Mouse (Mus musculus): ENCODE measurements around the gene Arhgap9. TPM values are rescaled to one million over a fixed set of nuclear protein-coding genes. Genes with fewer than 3 reads are reported as not detected.
A peak's percentile ranks its signal among the peaks of the same experiment; 100 is the strongest.

The Arhgap9 gene
- polyA plus RNA-seq (2015; fragmentation: Nextera tagmentation; extraction: Ambion mirVana): 13.5 and 14.8 TPM in 2 replicates

DNA sequence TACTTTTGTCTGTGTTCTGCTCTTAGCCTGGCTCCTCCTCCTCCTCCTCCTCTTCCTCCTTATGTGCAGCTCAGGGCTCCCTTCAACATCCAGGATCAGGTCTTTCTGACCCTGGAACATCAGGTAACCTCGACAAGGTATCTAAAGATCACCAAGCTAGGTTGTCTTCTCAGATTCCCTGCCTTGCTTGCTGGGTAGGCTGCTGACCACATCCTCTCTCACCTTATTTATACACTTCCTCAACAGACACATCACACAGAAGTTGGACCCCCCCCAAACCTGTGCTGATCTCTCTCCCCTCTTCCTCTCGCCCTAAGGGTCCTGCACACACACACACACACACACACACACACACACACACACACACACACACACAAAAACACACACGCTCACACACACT is at the start of gene Arhgap9:
Arhgap9 (plus strand) TSS at position 344 of the 400 bp plus-strand sequence.
- H3K4me2 ChIP-seq (ENCODE audit: low read depth, low read length): peak within 1 kb of the TSS; percentile 64
- peak within 1 kb of the TSS; percentile 43 for H3K4me3 ChIP-seq (ENCODE audit: low read depth, low read length)
- peak within 1 kb of the TSS; percentile 80 for H3K27ac ChIP-seq (ENCODE audit: low read depth)
- WGBS (ENCODE audit: insufficient replicate concordance): 51% methylated on average over 3 of the region's 3 CpGs
- H3K36me3 ChIP-seq (replicated peaks; ENCODE audit: insufficient read depth, low read length): no peaks in the 10 kb centered on the region
- peak within 1 kb of the TSS; percentile 59; the same call in 1 of the 2 replicates for H3K9ac ChIP-seq (replicated peaks)
- TF ChIP-seq CTCF (IDR thresholded peaks at IDR 0.05; ENCODE audit: low read depth): no peak
- TF ChIP-seq EP300 (IDR thresholded peaks at IDR 0.05; ENCODE audit: low read depth): no peak
- H3K4me1 ChIP-seq (ENCODE audit: insufficient read depth): peaks cover 19% of the 10 kb centered on the region
- DNase-seq: no peak
- H3K9me3 ChIP-seq (ENCODE audit: low read length): no peaks in the 10 kb centered on the region
- ATAC-seq: no peak
- no peaks in the 10 kb centered on the region for H3K27me3 ChIP-seq (ENCODE audit: insufficient read depth, low read length)

GRCm38 (mm10) chr10:127272371-127272770 is 49.4 kb upstream of the Arhgap9 start:
- peaks cover 66% of the 10 kb centered on the region for H3K36me3 ChIP-seq (replicated peaks; ENCODE audit: insufficient read depth, low read length)
- no peak overlapping the region for H3K4me2 ChIP-seq (ENCODE audit: low read depth, low read length)
- no peaks in the 10 kb centered on the region for H3K27me3 ChIP-seq (ENCODE audit: insufficient read depth, low read length)
- H3K9ac ChIP-seq (replicated peaks): no peak overlapping the region
- H3K27ac ChIP-seq (ENCODE audit: low read depth): no peak overlapping the region
- H3K9me3 ChIP-seq (ENCODE audit: low read length): no peaks in the 10 kb centered on the region
- H3K4me3 ChIP-seq (ENCODE audit: low read depth, low read length): no peak overlapping the region
- peaks cover 7% of the 10 kb centered on the region for H3K4me1 ChIP-seq (ENCODE audit: insufficient read depth)
- WGBS (ENCODE audit: insufficient replicate concordance): 92% methylated on average over 5 of the region's 5 CpGs
- DNase-seq (no peak), ATAC-seq (no peak)
- TF ChIP-seq CTCF (IDR thresholded peaks at IDR 0.05; ENCODE audit: low read depth): no peak
- TF ChIP-seq EP300 (IDR thresholded peaks at IDR 0.05; ENCODE audit: low read depth): no peak

DNA sequence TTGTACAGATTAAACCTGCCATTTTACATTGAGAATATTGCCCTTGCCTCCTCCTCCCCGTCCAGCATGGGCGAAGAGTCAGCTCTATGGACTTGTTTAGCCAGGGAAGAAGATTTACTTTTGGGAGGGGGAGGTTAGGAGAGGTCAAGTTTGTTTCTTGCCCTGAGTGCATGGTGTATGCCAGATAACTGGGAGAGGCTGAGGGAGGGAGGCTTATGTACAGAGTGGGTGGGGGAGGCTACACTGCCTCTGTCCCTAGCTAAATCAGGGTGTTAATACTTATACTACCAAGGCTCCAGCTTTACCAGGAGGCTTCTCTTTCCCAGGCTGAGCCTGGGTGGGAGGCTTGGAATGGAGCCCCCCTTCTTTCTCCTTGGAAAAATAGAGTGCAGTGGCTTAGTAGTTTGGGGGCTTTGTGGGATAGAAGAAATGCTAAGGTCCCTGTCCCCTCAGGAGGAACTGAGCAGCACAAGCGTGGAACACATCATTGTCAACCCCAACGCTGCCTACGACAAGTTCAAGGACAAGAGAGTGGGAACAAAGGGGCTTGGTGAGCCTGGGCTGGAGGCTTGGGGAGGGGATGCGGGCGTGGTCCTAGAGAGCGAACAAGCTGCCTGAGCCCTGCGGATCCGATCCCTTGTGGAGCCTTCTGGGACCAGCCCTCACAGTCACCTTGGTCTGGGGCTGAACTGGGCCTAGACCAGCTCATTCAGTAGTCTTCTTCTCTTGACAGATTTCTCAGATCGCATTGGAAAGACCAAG is 47.3 kb upstream of the Arhgap9 start:
- H3K4me3 ChIP-seq (ENCODE audit: low read depth, low read length): no peak overlapping the region
- H3K36me3 ChIP-seq (replicated peaks; ENCODE audit: insufficient read depth, low read length): peaks cover 74% of the 10 kb centered on the region
- no peak overlapping the region for H3K4me2 ChIP-seq (ENCODE audit: low read depth, low read length)
- no peaks in the 10 kb centered on the region for H3K9me3 ChIP-seq (ENCODE audit: low read length)
- no peak overlapping the region for H3K27ac ChIP-seq (ENCODE audit: low read depth)
- DNase-seq: no peak
- H3K27me3 ChIP-seq (ENCODE audit: insufficient read depth, low read length): no peaks in the 10 kb centered on the region
- no peak overlapping the region for H3K9ac ChIP-seq (replicated peaks)
- H3K4me1 ChIP-seq (ENCODE audit: insufficient read depth): peaks cover 5% of the 10 kb centered on the region; the same call in 1 of the 2 replicates
- 89% methylated on average over 11 of the region's 11 CpGs for WGBS (ENCODE audit: insufficient replicate concordance)
- TF ChIP-seq CTCF (IDR thresholded peaks at IDR 0.05; ENCODE audit: low read depth) (no peak), EP300 (IDR thresholded peaks at IDR 0.05; ENCODE audit: low read depth) (no peak)
- ATAC-seq: no peak

DNA sequence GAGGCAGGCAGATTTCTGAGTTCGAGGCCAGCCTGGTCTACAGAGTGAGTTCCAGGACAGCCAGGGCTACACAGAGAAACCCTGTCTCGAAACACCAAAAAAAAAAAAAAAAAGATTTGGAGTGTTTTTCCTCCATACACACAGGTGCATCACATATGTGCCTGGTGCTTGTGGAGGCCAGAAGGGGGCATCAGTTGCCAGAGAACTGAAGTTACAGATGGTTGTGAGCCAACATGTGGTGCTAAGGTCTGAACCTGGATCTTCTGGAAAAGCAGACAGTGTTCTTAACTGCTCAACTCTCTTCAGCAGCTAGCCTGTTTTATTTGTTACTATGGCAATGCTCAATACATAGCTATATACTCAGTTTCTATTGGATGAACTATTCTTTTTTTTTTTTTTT is 42.0 kb upstream of the Arhgap9 start:
- ATAC-seq (no peak), DNase-seq (no peak)
- TF ChIP-seq EP300 (IDR thresholded peaks at IDR 0.05; ENCODE audit: low read depth) (no peak), CTCF (IDR thresholded peaks at IDR 0.05; ENCODE audit: low read depth) (peak; percentile 42)
- Histone ChIP-seq H3K27me3 (ENCODE audit: insufficient read depth, low read length) (no peaks in the 10 kb centered on the region), H3K4me2 (ENCODE audit: low read depth, low read length) (no peak overlapping the region), H3K4me3 (ENCODE audit: low read depth, low read length) (no peak overlapping the region), H3K27ac (ENCODE audit: low read depth) (no peak overlapping the region), H3K9me3 (ENCODE audit: low read length) (no peaks in the 10 kb centered on the region), H3K9ac (replicated peaks) (no peak overlapping the region), H3K36me3 (replicated peaks; ENCODE audit: insufficient read depth, low read length) (peaks cover 87% of the 10 kb centered on the region), H3K4me1 (ENCODE audit: insufficient read depth) (no peaks in the 10 kb centered on the region)
- 83% methylated on average over 1 of the region's 2 CpGs for WGBS (ENCODE audit: insufficient replicate concordance)

DNA sequence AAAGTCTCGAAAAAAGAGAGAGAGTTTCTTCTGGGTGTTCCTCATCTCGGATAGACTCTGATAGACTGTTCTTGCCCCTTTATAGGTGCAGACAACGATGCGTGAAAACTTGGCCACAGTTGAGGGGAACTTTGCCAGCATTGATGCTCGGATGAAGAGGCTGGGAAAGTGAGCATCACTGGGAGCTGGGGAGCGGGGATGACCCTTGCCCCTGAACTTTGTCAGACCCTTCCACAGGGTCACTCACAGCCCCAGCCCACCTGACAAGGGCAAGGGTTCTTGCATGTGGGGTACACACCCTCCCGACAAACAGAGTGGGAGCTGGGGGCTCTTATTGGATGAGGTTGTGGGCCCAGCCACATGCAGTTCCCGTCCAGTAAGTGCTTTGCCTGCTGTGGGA is 40.4 kb upstream of the Arhgap9 start:
- DNase-seq (no peak), ATAC-seq (no peak)
- peaks cover 89% of the 10 kb centered on the region for H3K36me3 ChIP-seq (replicated peaks; ENCODE audit: insufficient read depth, low read length)
- TF ChIP-seq CTCF (IDR thresholded peaks at IDR 0.05; ENCODE audit: low read depth) (no peak), EP300 (IDR thresholded peaks at IDR 0.05; ENCODE audit: low read depth) (no peak)
- WGBS (ENCODE audit: insufficient replicate concordance): 79% methylated on average over 8 of the region's 8 CpGs
- peaks cover 3% of the 10 kb centered on the region for H3K4me1 ChIP-seq (ENCODE audit: insufficient read depth)
- no peaks in the 10 kb centered on the region for H3K27me3 ChIP-seq (ENCODE audit: insufficient read depth, low read length)
- no peaks in the 10 kb centered on the region for H3K9me3 ChIP-seq (ENCODE audit: low read length)
- no peak overlapping the region for H3K4me2 ChIP-seq (ENCODE audit: low read depth, low read length)
- H3K27ac ChIP-seq (ENCODE audit: low read depth): no peak overlapping the region
- H3K9ac ChIP-seq (replicated peaks): no peak overlapping the region
- no peak overlapping the region for H3K4me3 ChIP-seq (ENCODE audit: low read depth, low read length)

DNA sequence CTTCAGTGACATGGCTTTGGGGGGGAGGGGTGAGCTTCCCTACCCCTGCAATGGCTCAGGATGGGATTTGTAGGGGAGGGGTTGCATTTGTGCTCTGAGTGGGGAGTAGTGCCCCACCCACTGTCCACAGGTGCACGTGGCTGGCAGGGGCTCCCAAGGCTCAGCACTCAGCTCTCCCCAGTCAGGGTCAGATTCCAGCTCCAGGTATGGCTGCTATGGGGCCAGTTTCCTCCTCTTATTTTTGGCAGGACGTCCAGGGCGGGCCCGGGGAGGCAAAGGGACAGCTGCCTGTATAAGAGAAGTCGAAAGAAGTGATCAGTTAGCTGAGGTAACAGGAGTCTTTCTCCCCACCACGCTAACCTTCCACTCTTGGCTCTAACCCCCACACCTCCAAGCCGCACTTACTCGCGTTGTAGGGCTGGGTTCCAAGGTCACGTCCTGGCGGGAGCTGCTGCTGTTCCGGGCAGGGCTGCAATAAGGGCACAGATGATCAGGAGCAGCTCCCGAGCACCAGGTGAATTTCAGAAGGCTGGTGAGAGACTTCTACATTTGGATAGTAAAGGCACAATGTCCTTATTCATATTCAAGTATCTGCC is 39.0 kb upstream of the Arhgap9 start:
- Histone ChIP-seq H3K4me2 (ENCODE audit: low read depth, low read length) (no peak overlapping the region), H3K9me3 (ENCODE audit: low read length) (no peaks in the 10 kb centered on the region), H3K4me3 (ENCODE audit: low read depth, low read length) (no peak overlapping the region), H3K36me3 (replicated peaks; ENCODE audit: insufficient read depth, low read length) (peaks cover 87% of the 10 kb centered on the region), H3K27ac (ENCODE audit: low read depth) (no peak overlapping the region), H3K4me1 (ENCODE audit: insufficient read depth) (peaks cover 17% of the 10 kb centered on the region), H3K27me3 (ENCODE audit: insufficient read depth, low read length) (no peaks in the 10 kb centered on the region), H3K9ac (replicated peaks) (no peak overlapping the region)
- WGBS (ENCODE audit: insufficient replicate concordance): 64% methylated on average over 13 of the region's 13 CpGs
- ATAC-seq (no peak), DNase-seq (no peak)
- TF ChIP-seq EP300 (IDR thresholded peaks at IDR 0.05; ENCODE audit: low read depth) (no peak), CTCF (IDR thresholded peaks at IDR 0.05; ENCODE audit: low read depth) (no peak)
